Mouse (Mus musculus) C2C12 (cell line): ENCODE data around the gene Ptgfrn.

Experiments
- CEBPB ChIP-seq: IDR thresholded peaks from one replicate; pipeline ENCODE4 v1.6.1; 2011; ENCODE audit warnings: low read depth, mild to moderate bottlenecking, control low read depth, moderate library complexity
- CTCF ChIP-seq: IDR thresholded peaks from one replicate; pipeline ENCODE4 v1.5.1; 2011; ENCODE audit not compliant: control insufficient read depth, insufficient read depth, insufficient read length
- FOSL1 ChIP-seq: IDR thresholded peaks from one replicate; pipeline ENCODE4 v1.8.0; 2011; ENCODE audit warnings: mild to moderate bottlenecking, low read length; ENCODE audit not compliant: poor library complexity, insufficient read depth, severe bottlenecking
- USF1 ChIP-seq: IDR thresholded peaks from one replicate; pipeline ENCODE4 v1.6.1; 2011; ENCODE audit warnings: low read depth, mild to moderate bottlenecking, control low read depth, moderate library complexity

GRCm38 (mm10) chr3:101103770-101104169 is 6.3 kb downstream of the Ptgfrn start:
- TF ChIP-seq CTCF (no peak), USF1 (no peak), CEBPB (no peak), FOSL1 (no peak)
